Mouse (Mus musculus) CH12.LX (cell line): Measurements from ENCODE around the gene Zfp541.

Source experiments
- MEF2A ChIP-seq: IDR thresholded peaks from 2 replicates; pipeline ENCODE4 v1.6.1; 2014; ENCODE audit warnings: low read depth, mild to moderate bottlenecking, inconsistent platforms, low read length, improper control_type of control experiment, borderline replicate concordance
- POLR2A ChIP-seq: IDR thresholded peaks from 2 replicates; pipeline ENCODE4 v1.6.1; 2011; ENCODE audit warnings: low read depth, mild to moderate bottlenecking, improper control_type of control experiment, low read length
- RCOR1 ChIP-seq: conservative IDR thresholded peaks from 2 replicates; pipeline ENCODE4 v1.6.1; 2012; ENCODE audit warnings: low read depth, mild to moderate bottlenecking, inconsistent platforms, low read length, improper control_type of control experiment
- USF1 ChIP-seq: IDR thresholded peaks from 2 replicates; pipeline ENCODE4 v1.6.1; 2014; ENCODE audit warnings: low read depth, mild to moderate bottlenecking, inconsistent platforms, low read length, improper control_type of control experiment

GRCm38 (mm10) chr7:16036972-16037371 lies 24.6 kb upstream of the Zfp541 start:
- no peak for TF ChIP-seq POLR2A
- no peak for TF ChIP-seq RCOR1
- no peak for TF ChIP-seq MEF2A
- TF ChIP-seq USF1, result no peak
